Mouse (Mus musculus) E14TG2a.4 (cell line): ENCODE data around the gene Spdya.
A peak's percentile ranks its signal among the peaks of the same experiment; 100 is the strongest.
"Not testable (repeated sequence)": the region's sequence is repeated elsewhere in the genome, so short reads cannot be mapped to it uniquely, and the experiment has no call there.

Experiments used
- H3K27me3 ChIP-seq: 2 replicates; pipeline ENCODE4 v1.6.1; 2014; ENCODE audit warnings: low read length, control low read depth; ENCODE audit not compliant: insufficient read depth
- H3K36me3 ChIP-seq: 2 replicates; pipeline ENCODE4 v1.6.1; 2014; ENCODE audit warnings: low read length, control low read depth; ENCODE audit not compliant: insufficient read depth
- H3K4me1 ChIP-seq: replicated peaks from 2 replicates; pipeline ENCODE4 v1.6.1; 2014; ENCODE audit warnings: low read depth, low read length, control low read depth
- H3K4me3 ChIP-seq: replicated peaks from 2 replicates; pipeline ENCODE4 v1.5.1; 2014; ENCODE audit warnings: mild to moderate bottlenecking, low read length
- H3K9me3 ChIP-seq: 2 replicates; pipeline ENCODE4 v1.6.1; 2014; ENCODE audit warnings: low read length, control low read depth
- CTCF ChIP-seq: conservative IDR thresholded peaks from 2 replicates; pipeline ENCODE4 v1.5.1; 2014; ENCODE audit warnings: low read length
- NANOG ChIP-seq: IDR thresholded peaks from 2 replicates; pipeline ENCODE4 v1.6.1; 2014; ENCODE audit warnings: borderline replicate concordance, low read length, mixed read lengths
- POU5F1 ChIP-seq: IDR thresholded peaks from 2 replicates; pipeline ENCODE4 v1.6.1; 2014; ENCODE audit warnings: low read length, borderline replicate concordance

Spdya gene

GRCm38 (mm10) chr17:71551757-71552451 lies at the start of gene Spdya:
Spdya (plus strand) TSS chr17:71552061.
- no peaks in the 10 kb centered on the region for H3K9me3 ChIP-seq
- peaks cover 11% of the 10 kb centered on the region for H3K4me1 ChIP-seq
- H3K4me3 ChIP-seq = peak within 1 kb of the TSS; percentile 93
- TF ChIP-seq CTCF (no peak), NANOG (no peak), POU5F1 (no peak)
- H3K36me3 ChIP-seq = no peaks in the 10 kb centered on the region
- peaks cover 44% of the 10 kb centered on the region for H3K27me3 ChIP-seq

DNA sequence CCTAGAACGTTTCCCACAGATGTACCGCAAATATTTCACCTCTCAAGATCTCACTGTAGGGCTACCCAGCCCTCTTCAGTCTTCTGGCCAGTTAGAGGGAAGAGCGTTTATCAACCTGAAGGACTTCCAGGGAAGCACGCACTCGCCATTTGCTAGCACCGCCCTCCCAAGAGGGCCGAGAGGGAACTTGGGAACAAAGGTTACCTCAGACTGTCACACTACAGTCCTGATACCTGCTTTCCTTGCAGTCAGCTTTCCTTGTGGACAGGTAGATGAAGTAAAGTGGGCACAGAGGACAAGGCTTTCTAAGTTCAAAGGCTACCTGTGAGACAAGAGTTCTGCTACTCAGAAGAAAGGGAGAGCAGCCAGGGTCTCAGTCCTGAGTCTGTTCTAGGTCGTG lies 45.0 kb upstream of the Spdya start:
- H3K4me1 ChIP-seq = no peaks in the 10 kb centered on the region
- H3K36me3 ChIP-seq = peaks cover 95% of the 10 kb centered on the region
- H3K9me3 ChIP-seq = no peaks in the 10 kb centered on the region
- H3K27me3 ChIP-seq = no peaks in the 10 kb centered on the region
- no peak for TF ChIP-seq POU5F1
- no peak for TF ChIP-seq CTCF
- no peak for TF ChIP-seq NANOG
- H3K4me3 ChIP-seq = no peak overlapping the region

DNA sequence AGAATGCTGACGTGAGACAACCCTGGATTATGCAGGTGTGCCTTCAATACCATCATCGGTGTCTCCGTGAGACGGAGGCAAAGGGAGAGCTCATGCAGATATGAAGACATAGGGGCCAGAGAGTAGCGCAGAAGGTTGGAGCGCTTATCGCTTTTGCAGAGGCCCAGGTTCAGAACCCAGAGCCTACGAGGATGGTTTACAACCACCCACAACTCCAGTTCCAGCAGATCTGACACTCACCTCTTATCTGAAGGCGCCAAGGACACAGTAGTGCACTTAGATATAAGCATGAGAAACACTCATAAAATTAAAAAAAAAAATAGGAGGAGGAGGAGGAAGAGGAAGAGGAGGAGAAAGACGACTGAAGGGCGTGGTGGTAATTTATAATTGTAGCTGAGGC lies 41.6 kb upstream of the Spdya start:
- H3K36me3 ChIP-seq = peaks cover 98% of the 10 kb centered on the region
- no peaks in the 10 kb centered on the region for H3K9me3 ChIP-seq
- no peak for TF ChIP-seq POU5F1
- no peak for TF ChIP-seq CTCF
- TF ChIP-seq NANOG = no peak
- H3K4me3 ChIP-seq = no peak overlapping the region
- no peaks in the 10 kb centered on the region for H3K27me3 ChIP-seq
- no peaks in the 10 kb centered on the region for H3K4me1 ChIP-seq

GRCm38 (mm10) chr17:71526302-71526708 lies 25.6 kb upstream of the Spdya start:
- H3K4me3 ChIP-seq = peak overlapping the region; percentile 93
- peaks cover 28% of the 10 kb centered on the region for H3K36me3 ChIP-seq
- no peak for TF ChIP-seq NANOG
- no peak for TF ChIP-seq CTCF
- TF ChIP-seq POU5F1 = no peak
- H3K27me3 ChIP-seq = no peaks in the 10 kb centered on the region
- peaks cover 16% of the 10 kb centered on the region for H3K4me1 ChIP-seq
- no peaks in the 10 kb centered on the region for H3K9me3 ChIP-seq

- H3K9me3 ChIP-seq = no peaks in the 10 kb centered on the region
- H3K36me3 ChIP-seq = peaks cover 23% of the 10 kb centered on the region
- no peak for TF ChIP-seq CTCF
- no peak for TF ChIP-seq NANOG
- no peak for TF ChIP-seq POU5F1
- H3K4me1 ChIP-seq = peaks cover 16% of the 10 kb centered on the region
- no peaks in the 10 kb centered on the region for H3K27me3 ChIP-seq
- peak within 1 kb of the TSS; percentile 93 for H3K4me3 ChIP-seq
Observed at GRCm38 (mm10) chr17:71526711-71527564, 24.9 kb upstream of the Spdya start, which contains the start of gene Ndc80. Ndc80 (minus strand) TSS chr17:71526857.

DNA sequence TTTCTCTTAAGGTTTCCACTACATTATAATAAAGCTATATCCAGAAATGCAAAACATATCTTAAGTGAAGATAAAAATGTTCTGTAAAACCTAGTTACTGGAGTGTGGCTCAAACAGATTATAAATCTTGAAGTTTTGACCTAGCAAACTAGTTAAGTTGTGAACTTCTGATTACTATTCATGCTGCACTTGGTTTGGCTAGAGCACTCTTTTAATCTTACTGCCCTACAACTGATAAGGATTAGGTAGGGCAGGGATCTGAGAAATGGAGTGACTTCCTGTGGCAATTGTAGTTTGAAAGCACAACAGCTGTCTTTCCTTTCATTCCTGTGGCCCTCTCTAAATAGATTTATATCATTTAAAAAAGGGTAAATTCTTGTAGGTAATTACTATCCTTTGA lies 23.8 kb upstream of the Spdya start:
- H3K27me3 ChIP-seq = no peaks in the 10 kb centered on the region
- peaks cover 12% of the 10 kb centered on the region for H3K36me3 ChIP-seq
- H3K4me1 ChIP-seq = peaks cover 16% of the 10 kb centered on the region
- H3K4me3 ChIP-seq = no peak overlapping the region
- H3K9me3 ChIP-seq = no peaks in the 10 kb centered on the region
- TF ChIP-seq NANOG (no peak), POU5F1 (no peak), CTCF (no peak)

DNA sequence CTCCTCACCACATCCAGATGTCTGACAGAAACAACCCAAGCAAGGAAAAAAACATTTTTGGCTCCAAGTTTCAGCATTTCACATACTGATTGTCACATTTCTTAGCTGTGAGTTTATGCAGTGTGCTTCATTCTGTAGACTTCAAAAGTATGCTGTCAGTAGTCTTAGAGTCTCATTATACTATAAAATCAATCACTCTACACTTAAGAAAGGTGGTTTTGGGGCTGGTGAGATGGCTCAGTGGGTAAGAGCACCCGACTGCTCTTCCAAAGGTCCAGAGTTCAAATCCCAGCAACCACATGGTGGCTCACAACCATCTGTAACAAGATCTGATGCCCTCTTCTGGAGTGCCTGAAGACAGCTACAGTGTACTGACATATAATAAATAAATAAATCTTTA lies 16.3 kb upstream of the Spdya start:
- H3K4me1 ChIP-seq, H3K36me3 ChIP-seq, H3K4me3 ChIP-seq, H3K9me3 ChIP-seq, H3K27me3 ChIP-seq: not testable (repeated sequence)

DNA sequence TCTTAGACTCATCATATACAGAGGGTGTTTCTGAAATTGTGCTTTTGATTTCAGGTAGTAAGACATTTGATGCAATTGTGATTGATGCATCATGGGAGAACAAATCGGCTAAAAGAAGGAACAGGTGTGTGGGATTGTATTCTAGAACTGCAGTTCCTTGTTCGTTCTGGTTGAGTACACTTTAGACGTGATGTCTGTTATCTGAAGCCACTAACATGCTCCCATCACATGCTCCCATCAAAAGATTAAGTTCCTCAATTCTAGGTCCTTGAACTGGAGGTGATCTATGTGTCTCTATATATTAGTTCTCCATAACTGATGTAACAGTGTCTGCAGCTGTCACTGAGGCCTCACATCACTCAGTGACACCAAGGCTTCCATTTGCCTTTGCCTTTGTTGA lies 14.7 kb upstream of the Spdya start:
- no peaks in the 10 kb centered on the region for H3K36me3 ChIP-seq

More for the DNA sequence above, 14.7 kb upstream of the Spdya start:
- Histone ChIP-seq H3K4me3 (no peak overlapping the region), H3K4me1 (no peaks in the 10 kb centered on the region), H3K27me3 (no peaks in the 10 kb centered on the region), H3K9me3 (no peaks in the 10 kb centered on the region)
- TF ChIP-seq POU5F1 (no peak), NANOG (no peak), CTCF (no peak)
